8 mouse cellular contexts compared by ENCODE assay signal in genomic region chr10:128368402-128369217, GRCm38 (mm10). TPM values are rescaled to one million over a fixed set of nuclear protein-coding genes. Genes with fewer than 3 reads are reported as not detected.
DNase-seq lines count a peak whose midpoint lies in the region; ATAC-seq and TF ChIP-seq lines count a peak whose summit lies in the region.

TSS of gene Coq10a (minus strand) at chr10:128368997.

- no peak for TF ChIP-seq CTCF in bone marrow, adult 2 months (IDR thresholded peaks at IDR 0.05; ENCODE audit: control insufficient read depth, insufficient read depth, low read length)
- TF ChIP-seq CTCF in midbrain, postnatal 0 days (IDR thresholded peaks at IDR 0.05): no peak

- H3K4me3 ChIP-seq in bone marrow, adult 2 months (replicated peaks; ENCODE audit: control insufficient read depth, low read depth, low read length): peak within 1 kb of the TSS; percentile 88
- peak within 1 kb of the TSS; percentile 81 for H3K4me3 ChIP-seq in embryonic facial prominence, embryonic 15.5 days (replicated peaks)
- peak within 1 kb of the TSS; percentile 66 for H3K4me3 ChIP-seq in limb, embryonic 14.5 days (replicated peaks; ENCODE audit: low read length)
- peak within 1 kb of the TSS; percentile 68 for H3K4me3 ChIP-seq in midbrain, postnatal 0 days (ENCODE audit: low read depth, low read length)

- WGBS in bone marrow, adult 2 months: under 1% methylated on average over 87 of the region's 87 CpGs
- WGBS in embryonic facial prominence, embryonic 15.5 days: under 1% methylated on average over 78 of the region's 87 CpGs
- under 1% methylated on average over 40 of the region's 87 CpGs for WGBS in limb, embryonic 14.5 days
- whole genome bisulfite sequencing in midbrain, postnatal 0 days: under 1% methylated on average over 60 of the region's 87 CpGs

- TF ChIP-seq POLR2A in bone marrow, adult 2 months (IDR thresholded peaks at IDR 0.05; ENCODE audit: borderline replicate concordance, control insufficient read depth, low read depth, low read length): peak; percentile 92; the same call in 1 of the 2 replicates
- TF ChIP-seq POLR2A in limb, embryonic 14.5 days (IDR thresholded peaks at IDR 0.05; ENCODE audit: borderline replicate concordance, extremely low read depth, insufficient read depth, insufficient read length): 0 out of 2 replicates have a peak, but pooled peaks have one; percentile 62

- no peaks in the 10 kb centered on the region for H3K27me3 ChIP-seq in embryonic facial prominence, embryonic 15.5 days
- H3K27me3 ChIP-seq in limb, embryonic 14.5 days (ENCODE audit: control insufficient read depth, insufficient read depth, low read length): no peaks in the 10 kb centered on the region
- H3K27me3 ChIP-seq in midbrain, postnatal 0 days (ENCODE audit: insufficient read depth, low read length): no peaks in the 10 kb centered on the region

- ATAC-seq in embryonic facial prominence, embryonic 15.5 days (ENCODE audit: insufficient number of reproducible peaks, low FRiP score, low TSS enrichment, low read depth): peak; percentile 94
- peak; percentile 93 for ATAC-seq in limb, embryonic 14.5 days (ENCODE audit: low FRiP score, low read depth)
- peak; percentile 94 for ATAC-seq in midbrain, postnatal 0 days (ENCODE audit: low FRiP score)

- peak; percentile 95 for DNase-seq in 416B (ENCODE audit: low read depth)
- peak; percentile 93 for DNase-seq in heart, adult 8-10 months (ENCODE audit: low spot score)
- peak; percentile 94 for DNase-seq in kidney, adult 9 months
- DNase-seq in limb, embryonic 14.5 days (ENCODE audit: low spot score): peak; percentile 83
- peak; percentile 97 for DNase-seq in midbrain, postnatal 0 days (ENCODE audit: low spot score)
- peak; percentile 73 to 81 for DNase-seq in spleen, postnatal 14 days (ENCODE audit: low spot score in 2 of 2)

- no peaks in the 10 kb centered on the region for H3K9me3 ChIP-seq in embryonic facial prominence, embryonic 15.5 days (replicated peaks)
- H3K9me3 ChIP-seq in limb, embryonic 14.5 days (ENCODE audit: control insufficient read depth, low read length): no peaks in the 10 kb centered on the region
- H3K9me3 ChIP-seq in midbrain, postnatal 0 days (ENCODE audit: low read length): no peaks in the 10 kb centered on the region

- peaks cover 16% of the 10 kb centered on the region for H3K36me3 ChIP-seq in embryonic facial prominence, embryonic 15.5 days
- peaks cover 15% of the 10 kb centered on the region for H3K36me3 ChIP-seq in limb, embryonic 14.5 days (ENCODE audit: control insufficient read depth, insufficient read depth, low read length)
- 0 out of 2 replicates have a peak, but pooled peaks cover 1% of the 10 kb centered on the region for H3K36me3 ChIP-seq in midbrain, postnatal 0 days (ENCODE audit: insufficient read depth, low read length)

- H3K27ac ChIP-seq in bone marrow, adult 2 months (ENCODE audit: control insufficient read depth, insufficient read depth, low read depth, low read length, poor library complexity): peak within 1 kb of the TSS; percentile 97
- peak within 1 kb of the TSS; percentile 98 for H3K27ac ChIP-seq in embryonic facial prominence, embryonic 15.5 days (replicated peaks)
- H3K27ac ChIP-seq in limb, embryonic 14.5 days (replicated peaks; ENCODE audit: low read depth, low read length): peak within 1 kb of the TSS; percentile 91
- peak within 1 kb of the TSS; percentile 96 for H3K27ac ChIP-seq in midbrain, postnatal 0 days (ENCODE audit: low read depth, low read length)

- H3K9ac ChIP-seq in embryonic facial prominence, embryonic 15.5 days: peak within 1 kb of the TSS; percentile 58
- peak within 1 kb of the TSS; percentile 77 for H3K9ac ChIP-seq in limb, embryonic 14.5 days (ENCODE audit: low read depth, low read length, severe bottlenecking)
- H3K9ac ChIP-seq in midbrain, postnatal 0 days (replicated peaks; ENCODE audit: low read length, poor library complexity, severe bottlenecking): peak within 1 kb of the TSS; percentile 77

- H3K4me2 ChIP-seq in embryonic facial prominence, embryonic 15.5 days (replicated peaks): peak within 1 kb of the TSS; percentile 89
- H3K4me2 ChIP-seq in limb, embryonic 14.5 days (replicated peaks; ENCODE audit: low read depth, low read length, severe bottlenecking): peak within 1 kb of the TSS; percentile 77
- H3K4me2 ChIP-seq in midbrain, postnatal 0 days (ENCODE audit: low read depth, low read length, poor library complexity, severe bottlenecking): peak within 1 kb of the TSS; percentile 91

- H3K4me1 ChIP-seq in bone marrow, adult 2 months (ENCODE audit: control insufficient read depth, insufficient read depth, low read length): no peaks in the 10 kb centered on the region; the same call in 1 of the 2 replicates
- peaks cover 16% of the 10 kb centered on the region for H3K4me1 ChIP-seq in embryonic facial prominence, embryonic 15.5 days
- H3K4me1 ChIP-seq in limb, embryonic 14.5 days (ENCODE audit: control insufficient read depth, insufficient read depth, low read length): peaks cover 4% of the 10 kb centered on the region
- no peaks in the 10 kb centered on the region for H3K4me1 ChIP-seq in midbrain, postnatal 0 days (ENCODE audit: insufficient read depth, low read length)

RNA-seq across cellular contexts. Expression of gene Coq10a, which starts in this region (rescaled TPM):
- polyA plus RNA-seq in bone marrow, adult 2 months (2011; ENCODE audit: insufficient read depth, insufficient read length, low replicate concordance, missing spikeins): 10.7 and 22.9 TPM in 2 replicates
- 19.4 and 20.4 TPM in 2 replicates for polyA plus RNA-seq in embryonic facial prominence, embryonic 15.5 days (2015; fragmentation: Nextera tagmentation; extraction: Ambion mirVana)
- total RNA-seq in heart, adult 8-10 months (2022): 100 to 1,000 TPM; 365 to 443 (median 423) TPM
- 38.9 and 43.5 TPM in 2 replicates for polyA plus RNA-seq in limb, embryonic 14.5 days (2012; rRNA removed)
- 19.4 and 21.5 TPM in 2 replicates for polyA plus RNA-seq in limb, embryonic 14.5 days (2014; fragmentation: Nextera tagmentation; extraction: Ambion mirVana)
- total RNA-seq in midbrain, postnatal 0 days (2014; rRNA removed): 42.8 and 53.2 TPM in 2 replicates
- polyA plus RNA-seq in midbrain, postnatal 0 days (2015; fragmentation: Nextera tagmentation; extraction: Ambion mirVana): 51.7 and 56.4 TPM in 2 replicates

Comparison
In these comparisons a context has a peak if more than half of its experiments do, and no peak if none do; other contexts are left out.
1. Peak in every context shown above with its lines: DNase-seq, ATAC-seq, H3K4me3 ChIP-seq and H3K27ac ChIP-seq.